Mouse (Mus musculus) brain, embryonic 18.5 days (tissue): ENCODE measurements around the gene Tmem60.
A peak's percentile ranks its signal among the peaks of the same experiment; 100 is the strongest.

Source experiments
- DNase-seq: peaks from one replicate; pipeline ENCODE4 v3.0.0-alpha.2; 2012; ENCODE audit warnings: low read depth, low spot score

Gene Tmem60

DNA sequence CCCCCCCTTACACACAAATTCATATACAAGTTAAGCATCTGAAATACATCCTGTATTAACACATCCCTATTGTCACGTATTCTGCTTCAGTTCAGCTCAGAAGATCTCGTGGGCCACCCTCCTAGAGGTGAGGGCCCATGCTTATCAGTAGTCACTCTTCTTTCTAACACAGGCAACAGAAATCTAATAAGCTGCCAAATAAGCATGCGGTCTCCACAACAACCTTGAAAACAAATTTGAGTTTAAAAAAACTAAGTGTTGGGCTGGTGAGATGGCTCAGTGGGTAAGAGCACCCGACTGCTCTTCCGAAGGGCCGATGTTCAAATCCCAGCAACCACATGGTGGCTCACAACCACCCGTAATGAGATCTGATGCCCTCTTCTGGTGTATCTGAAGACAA is 24.2 kb downstream of the Tmem60 start:
- no peak for DNase-seq

- no peak for DNase-seq
Observed at GRCm38 (mm10) chr5:20911741-20912140, 29.8 kb downstream of the Tmem60 start.

DNA sequence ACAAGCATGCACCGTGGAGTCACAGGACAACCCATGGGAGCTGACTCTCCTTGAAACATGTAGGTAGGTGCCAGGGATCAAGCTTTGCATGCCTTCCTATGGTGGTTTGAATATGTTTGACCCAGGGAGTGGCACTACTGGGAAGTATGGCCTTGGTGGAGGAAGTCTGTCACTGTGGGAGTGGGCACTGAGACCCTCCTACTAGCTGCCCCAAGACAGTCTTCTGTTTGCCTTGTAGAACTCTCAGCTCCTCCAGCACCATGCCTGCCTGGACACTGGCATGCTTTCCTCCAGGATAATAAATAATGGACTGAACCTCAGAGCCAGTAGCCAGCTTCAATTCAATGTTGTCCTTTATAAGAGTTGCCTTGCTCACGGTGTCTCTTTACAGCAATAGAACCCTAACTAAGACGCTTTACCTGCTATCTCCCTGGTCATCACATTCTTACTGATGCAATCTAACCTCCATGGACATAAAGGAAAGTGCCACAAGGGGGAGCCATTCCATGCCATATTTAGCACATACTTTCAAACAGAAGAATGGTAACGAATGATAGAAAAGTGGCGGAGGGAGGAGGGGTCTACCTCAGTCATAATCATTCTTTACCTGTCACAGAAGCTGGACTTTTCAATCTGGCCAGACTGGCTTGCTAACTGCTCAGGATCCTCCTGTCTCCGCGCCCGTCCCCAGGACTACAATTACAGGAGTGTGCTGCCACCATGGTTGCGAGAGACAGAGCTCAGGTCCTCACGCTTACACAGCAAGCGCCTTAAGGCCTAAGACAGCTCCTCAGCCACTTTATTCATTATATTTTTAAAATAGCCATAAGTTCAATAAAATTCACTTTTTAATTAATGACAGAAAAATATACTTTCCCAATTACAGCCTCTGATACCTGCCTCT is 31.6 kb downstream of the Tmem60 start:
- peak; percentile 20 for DNase-seq

DNA sequence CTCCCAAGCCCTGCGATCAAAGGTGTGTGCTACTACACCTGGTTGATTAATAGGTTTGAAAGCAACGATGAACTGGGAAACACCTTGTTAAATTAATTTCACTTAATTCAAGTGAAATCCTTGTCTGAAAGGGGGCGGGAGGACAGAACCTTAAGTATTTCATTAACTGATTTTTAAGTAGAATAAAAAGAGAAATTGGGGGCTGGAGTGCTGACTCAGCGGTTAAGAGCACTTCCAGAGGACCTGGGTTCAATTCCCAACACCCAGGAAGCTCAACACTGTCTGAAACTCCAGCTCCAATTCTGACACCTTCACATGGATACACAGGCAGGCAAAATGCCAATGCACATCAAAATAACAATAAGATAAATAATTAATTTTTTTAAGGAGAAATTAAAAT is 37.0 kb downstream of the Tmem60 start:
- DNase-seq: no peak

GRCm38 (mm10) chr5:20919566-20919965 is 37.6 kb downstream of the Tmem60 start:
- no peak for DNase-seq

- DNase-seq: no peak
Observed at GRCm38 (mm10) chr5:20924608-20925007, 42.6 kb downstream of the Tmem60 start.

DNA sequence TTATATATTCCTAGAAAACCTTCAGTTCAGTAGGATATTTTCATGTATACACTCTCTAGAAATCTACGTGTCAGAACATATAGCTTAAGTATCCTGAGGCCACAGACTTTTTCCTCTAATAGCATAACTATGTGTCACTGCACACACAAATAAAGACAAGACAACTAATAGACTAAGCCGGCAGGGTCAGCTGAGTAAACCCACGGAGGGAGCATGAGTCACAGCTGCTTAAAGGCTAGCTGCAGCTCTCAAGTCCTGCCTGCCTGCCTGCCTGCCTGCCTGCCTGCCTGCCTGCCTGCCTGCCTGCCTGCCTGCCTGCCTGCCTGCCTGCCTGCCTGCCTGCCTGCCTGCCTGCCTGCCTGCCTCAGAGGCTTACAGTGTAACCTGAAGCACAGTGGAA is 43.5 kb downstream of the Tmem60 start:
- no peak for DNase-seq

DNA sequence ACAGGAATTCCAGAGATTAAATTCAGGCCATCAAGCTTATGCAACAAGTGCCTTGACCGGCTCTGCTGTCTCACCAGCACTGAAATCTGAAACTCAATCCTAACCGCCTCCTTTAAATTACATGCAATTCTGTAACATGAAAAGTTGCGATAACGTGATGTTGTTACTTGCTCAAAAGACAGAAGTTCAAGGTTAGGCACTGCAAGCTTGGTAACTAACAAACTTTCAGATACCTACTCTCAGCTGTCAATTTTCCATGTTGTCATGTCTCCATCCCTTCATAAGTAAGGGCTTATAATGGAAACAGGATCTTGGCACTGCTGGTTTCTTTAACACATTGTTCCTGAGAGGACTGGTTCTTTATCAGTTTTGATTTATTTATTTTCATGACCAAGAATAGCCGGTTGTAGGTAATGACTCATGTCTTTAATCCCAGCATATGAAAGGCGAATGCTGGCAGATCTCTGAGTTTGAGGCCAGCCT is 47.7 kb downstream of the Tmem60 start:
- no peak for DNase-seq

DNA sequence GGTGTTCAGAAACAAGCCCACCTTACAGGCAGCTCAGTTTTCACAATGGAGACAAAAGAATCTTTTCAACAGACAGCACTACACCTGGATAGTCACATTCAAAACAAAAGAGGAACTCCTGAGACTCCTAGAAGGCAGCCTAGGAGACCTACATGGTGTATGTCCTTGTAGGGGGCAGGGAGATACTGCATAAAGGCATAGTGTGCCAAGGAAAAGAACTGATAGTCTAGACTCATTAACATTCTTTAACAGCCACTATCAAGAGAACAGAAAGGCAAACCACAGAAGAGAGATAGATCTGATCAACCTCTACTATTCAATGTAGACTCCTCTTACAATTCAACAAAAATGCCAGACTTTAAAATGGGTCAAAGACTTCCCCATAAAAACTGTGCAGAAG is 48.4 kb downstream of the Tmem60 start:
- no peak for DNase-seq

GRCm38 (mm10) chr5:20931300-20931699 is 49.3 kb downstream of the Tmem60 start:
- no peak for DNase-seq

DNA sequence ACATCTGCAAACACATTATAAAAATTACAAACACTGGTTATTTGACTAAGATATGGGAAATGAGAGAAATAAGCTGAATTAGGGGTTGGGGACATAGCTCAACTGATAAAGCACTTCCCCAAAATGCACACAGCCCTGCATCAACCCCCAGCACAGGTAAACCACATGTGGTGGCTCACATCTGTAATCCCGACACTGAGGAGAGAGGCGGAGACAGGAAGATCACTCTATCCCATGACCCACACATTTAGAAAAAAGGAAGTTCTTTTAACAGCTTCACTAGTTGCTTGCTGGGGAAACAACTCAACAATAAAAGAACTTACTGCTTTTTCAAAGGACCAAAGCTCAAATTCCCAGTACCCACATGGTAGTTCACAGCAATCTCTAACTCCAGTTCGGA is 50.6 kb downstream of the Tmem60 start:
- DNase-seq: no peak

GRCm38 (mm10) chr5:20935934-20936333 is 53.9 kb downstream of the Tmem60 start:
- DNase-seq: no peak
